Mouse (Mus musculus): ENCODE data around the gene Gng5. TPM values are rescaled to one million over a fixed set of nuclear protein-coding genes. Genes with fewer than 3 reads are reported as not detected.

The Gng5 gene
- 501 and 653 TPM in 2 replicates for polyA plus RNA-seq (2012; rRNA removed; ENCODE audit: low replicate concordance)

DNA sequence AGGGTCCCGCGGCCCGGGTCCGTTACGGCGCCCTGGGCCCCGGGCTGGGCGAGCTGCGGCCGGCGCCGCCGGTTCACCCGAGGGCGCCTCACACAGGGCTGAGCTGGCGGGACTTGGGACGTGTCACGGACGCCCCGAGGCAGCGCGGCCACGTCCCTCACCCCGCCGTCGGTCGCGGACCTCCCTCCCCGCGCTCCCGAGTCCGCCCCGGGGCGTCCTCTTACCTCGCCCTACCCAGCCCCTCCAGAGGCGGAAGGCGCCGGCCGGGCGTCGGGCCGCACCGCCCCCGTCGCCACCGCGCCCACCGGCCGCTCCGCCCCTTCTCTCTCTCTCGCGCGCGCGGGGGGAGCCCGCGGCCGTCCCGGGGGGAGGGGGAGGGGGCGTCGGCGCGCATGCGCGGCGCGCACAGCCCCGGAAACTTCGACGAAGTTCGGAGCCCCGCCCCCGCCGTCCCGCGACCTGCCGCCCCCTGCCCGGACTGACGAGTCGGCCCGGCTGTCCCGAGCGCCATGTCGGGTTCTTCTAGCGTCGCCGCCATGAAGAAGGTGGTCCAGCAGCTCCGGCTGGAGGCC is at the start of gene Gng5, which contains the start of gene Spata1:
Gng5 (plus strand) TSS at position 377 of the 572 bp plus-strand sequence.
Spata1 (minus strand) TSS at position 323 of the 572 bp plus-strand sequence.

DNA sequence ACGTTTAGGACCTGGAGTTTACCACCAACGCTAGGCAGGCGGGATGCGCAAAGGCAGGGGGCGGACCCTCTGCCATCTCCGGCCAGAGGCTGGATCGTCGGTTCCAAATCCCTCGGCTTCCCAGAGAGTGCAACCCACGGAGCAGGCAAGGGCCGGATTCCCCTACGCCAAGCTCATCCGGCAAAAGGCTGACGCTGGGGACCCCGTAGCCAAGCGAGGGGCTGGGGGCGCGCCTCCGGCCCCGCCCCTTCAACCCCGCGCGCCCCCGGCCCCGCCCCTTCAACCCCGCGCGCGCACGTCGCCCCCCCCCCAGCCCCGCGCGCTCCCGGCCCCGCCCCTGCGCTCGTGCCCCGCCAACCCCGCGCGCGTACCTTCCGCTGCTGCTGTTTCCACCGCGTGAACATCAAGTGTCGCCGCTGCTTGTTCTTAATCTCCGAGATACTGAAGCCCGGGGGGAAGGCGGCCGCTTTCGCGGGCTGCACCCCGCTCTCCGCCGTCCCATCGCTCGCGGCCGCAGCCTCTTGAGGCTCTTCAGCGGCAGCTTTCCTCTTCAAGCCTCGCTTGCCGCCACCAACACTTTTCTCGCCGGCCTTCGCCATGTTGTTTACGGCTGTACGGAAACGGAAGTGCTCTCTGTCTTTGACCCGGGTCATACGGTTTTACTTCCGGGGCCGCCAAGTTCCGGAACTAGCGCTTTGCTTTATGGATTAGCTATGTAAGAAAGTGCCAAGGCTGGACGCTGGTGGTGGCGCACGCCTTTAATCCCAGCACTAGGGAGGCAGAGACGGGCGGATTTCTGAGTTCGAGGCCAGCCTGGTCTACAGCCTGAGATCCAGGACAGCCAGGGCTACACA is 21.4 kb downstream of the Gng5 start, which contains the start of gene Rpf1:
Rpf1 (minus strand) TSS at position 632 of the 854 bp plus-strand sequence.

Other genes starting within 250 kb of the Gng5 start
- gene Ssx2ip, start 95.2 kb upstream of the Gng5 start, polyA plus RNA-seq (2012; rRNA removed; ENCODE audit: low replicate concordance) = 4.0 and 9.2 TPM in 2 replicates
- gene Ctbs, start 50.0 kb upstream of the Gng5 start, polyA plus RNA-seq (2012; rRNA removed; ENCODE audit: low replicate concordance) = 0.79 and 0.83 TPM in 2 replicates
- gene Spata1, start 54 bp upstream of the Gng5 start, polyA plus RNA-seq (2012; rRNA removed; ENCODE audit: low replicate concordance) = 0.09 TPM in 2 replicates
- 2.0 and 2.1 TPM in 2 replicates for gene Rpf1, start 21.6 kb downstream of the Gng5 start, polyA plus RNA-seq (2012; rRNA removed; ENCODE audit: low replicate concordance)
- gene Uox, start 70.6 kb downstream of the Gng5 start, polyA plus RNA-seq (2012; rRNA removed; ENCODE audit: low replicate concordance) = not detected in 2 replicates
- not detected in 2 replicates for gene Dnase2b, start 115.8 kb downstream of the Gng5 start, polyA plus RNA-seq (2012; rRNA removed; ENCODE audit: low replicate concordance)
- gene 4930503B20Rik, start 151.5 kb downstream of the Gng5 start, polyA plus RNA-seq (2012; rRNA removed; ENCODE audit: low replicate concordance) = not detected in 2 replicates
- gene Samd13, start 185.8 kb downstream of the Gng5 start, polyA plus RNA-seq (2012; rRNA removed; ENCODE audit: low replicate concordance) = not detected in 2 replicates